Mouse (Mus musculus) gastrocnemius, postnatal 14 days (tissue): ENCODE data around the gene Tmem248. TPM values are rescaled to one million over a fixed set of nuclear protein-coding genes. Genes with fewer than 3 reads are reported as not detected.

Experiments used
- DNase-seq: peaks from one replicate; pipeline ENCODE4 v3.0.0; 2021; ENCODE audit warnings: mixed read lengths
- intact Hi-C: fragments of 180-260 bp; cut with DNase I; formaldehyde crosslinking; loops from one replicate; pipeline ENCODE4 v1.15.1; 2025; ENCODE audit warnings: low total_unique reads
- long read RNA-seq, 2 experiments: library from polyadenylated mRNA; stranded (forward); transcript quantifications; one replicate each; pipeline ENCODE4 v2.0.0; 2021
- total RNA-seq, 2 experiments: library from RNA; stranded (reverse); gene quantifications; 2 replicates each; pipeline ENCODE4 v1.2.3; 2021

Gene Tmem248
- total RNA-seq: 10 to 100 TPM; 28.6 to 29.6 TPM
- long read RNA-seq, experiment 1, transcript Tmem248-202 (7 exons, 3,570 nt): major isoform, 27 of 30 reads
- long read RNA-seq, experiment 1, partial matches to known transcripts: 0 of 30 reads
- long read RNA-seq, experiment 1, other reads (novel, unspliced or antisense): 3 of 30 reads
- long read RNA-seq, experiment 2, transcript Tmem248-202 (7 exons, 3,570 nt): major isoform, 44 of 50 reads
- long read RNA-seq, experiment 2, partial matches to known transcripts: 3 of 50 reads
- long read RNA-seq, experiment 2, other reads (novel, unspliced or antisense): 3 of 50 reads

DNA sequence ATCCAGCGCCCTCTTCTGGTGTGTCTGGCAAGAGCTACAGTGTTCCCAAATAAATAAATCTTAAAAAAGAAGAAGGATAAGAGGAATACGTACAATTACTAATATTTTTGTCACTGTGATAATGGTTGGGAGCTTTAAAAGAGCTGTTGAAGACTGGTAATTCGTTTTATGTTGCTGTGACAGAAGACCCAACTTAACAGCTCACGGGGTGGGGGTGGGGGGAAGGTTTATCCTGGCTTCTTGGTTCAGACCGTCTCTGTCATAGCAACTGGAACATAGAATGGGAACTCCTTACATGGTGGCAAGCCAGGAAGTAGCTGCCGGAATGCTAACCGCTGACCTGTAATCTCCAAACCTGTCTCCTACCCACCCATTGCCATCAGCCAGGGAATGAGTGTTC is at the start of gene Tmem248:
TSS of gene Tmem248 (plus strand) at position 301 of the 400 bp plus-strand sequence.
- intact Hi-C loops: no loop called here
- DNase-seq: no peak

DNA sequence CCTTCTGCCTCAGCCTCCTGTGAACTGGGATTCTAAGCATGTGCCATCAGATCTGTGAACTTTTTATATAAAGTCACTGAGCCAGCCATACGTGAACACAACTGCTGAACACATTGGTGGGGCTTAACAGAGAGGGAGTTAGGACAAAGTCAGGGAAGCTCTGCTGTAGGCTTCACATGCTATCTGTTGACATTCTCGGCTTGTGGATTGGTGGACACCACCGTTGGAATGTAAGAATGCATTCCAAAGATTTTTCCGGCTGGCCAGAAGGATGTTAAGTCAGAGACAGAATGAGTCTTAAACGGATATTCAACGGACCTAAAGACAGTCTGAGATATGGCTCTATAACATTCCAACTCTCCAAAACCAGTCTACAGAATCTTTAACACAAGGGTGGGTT is 47.8 kb upstream of the Tmem248 start:
- intact Hi-C loops: no loop called here
- DNase-seq: no peak

DNA sequence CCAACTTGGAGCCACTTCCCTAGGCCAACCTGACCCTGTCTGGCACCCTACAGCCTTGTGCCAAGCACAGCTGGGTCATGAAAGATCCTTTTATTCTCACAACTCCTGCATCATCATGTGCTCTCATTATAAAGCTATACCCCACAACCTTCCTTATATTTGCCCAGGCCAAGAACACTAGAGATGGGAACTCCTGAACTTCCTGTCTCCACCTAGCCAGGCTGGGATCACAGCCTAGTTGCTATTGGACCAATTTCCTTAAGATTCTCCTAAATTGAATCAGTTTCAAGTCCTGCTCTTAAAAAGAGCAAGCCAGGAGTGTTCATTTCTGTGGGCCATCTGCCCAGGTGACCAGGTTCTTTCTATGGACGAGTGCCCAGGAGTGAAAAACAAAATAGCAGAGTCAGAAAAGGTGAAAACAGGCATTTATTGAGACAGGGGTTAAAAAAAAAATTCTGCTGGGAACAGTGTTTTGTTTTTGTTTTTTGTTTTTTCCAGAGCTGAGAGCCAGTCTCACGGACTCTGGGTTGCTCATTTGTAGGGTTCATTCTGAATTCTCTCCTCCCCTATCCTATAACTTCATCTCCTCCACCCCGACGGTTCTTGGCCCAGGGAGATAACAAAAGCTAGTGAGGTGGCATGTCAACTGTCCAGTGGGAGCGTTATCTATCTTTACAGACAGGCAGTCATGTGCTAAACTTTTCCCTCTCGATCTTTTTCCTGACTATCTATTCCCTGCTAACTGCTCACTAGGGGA is 46.0 kb upstream of the Tmem248 start:
- DNase-seq: no peak
- intact Hi-C loops: no loop called here

DNA sequence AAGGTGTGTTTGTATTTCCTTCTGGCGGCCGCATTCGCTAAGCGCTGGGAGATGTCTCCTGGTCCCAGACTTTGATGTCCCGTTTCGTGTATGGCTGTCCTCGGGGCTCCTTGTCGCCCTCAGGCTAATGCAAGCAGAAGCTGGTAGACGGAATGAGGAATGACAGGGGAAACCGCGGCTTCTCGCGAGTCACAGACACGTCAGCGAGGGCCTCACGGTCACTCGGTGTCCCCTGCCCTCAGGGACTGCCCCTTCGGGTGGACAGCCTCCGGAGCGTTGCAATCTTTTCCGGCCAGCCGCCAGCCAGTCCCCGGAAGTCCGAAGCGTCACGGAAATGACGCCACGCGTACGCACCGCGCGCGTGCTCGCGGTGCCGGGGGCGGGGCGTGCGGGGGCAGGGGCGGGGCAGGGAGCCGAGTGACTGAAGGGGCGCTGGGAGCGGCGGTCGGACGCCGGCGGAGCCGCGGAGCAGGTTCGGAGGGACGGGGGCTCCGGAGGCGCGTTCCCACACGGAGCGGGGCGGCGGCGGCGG is 45.4 kb upstream of the Tmem248 start, which contains the start of gene Rabgef1:
TSS of gene Rabgef1 (plus strand) at position 376 of the 532 bp plus-strand sequence.
- DNase-seq: peak; percentile 95
- intact Hi-C loops: no loop called here

- DNase-seq: peak; percentile 62
- intact Hi-C loops: no loop called here
Measured at GRCm38 (mm10) chr5:130171956-130172601, 44.8 kb upstream of the Tmem248 start.

- intact Hi-C loops: no loop called here
- no peak for DNase-seq
Measured at GRCm38 (mm10) chr5:130173012-130173411, 43.9 kb upstream of the Tmem248 start.

DNA sequence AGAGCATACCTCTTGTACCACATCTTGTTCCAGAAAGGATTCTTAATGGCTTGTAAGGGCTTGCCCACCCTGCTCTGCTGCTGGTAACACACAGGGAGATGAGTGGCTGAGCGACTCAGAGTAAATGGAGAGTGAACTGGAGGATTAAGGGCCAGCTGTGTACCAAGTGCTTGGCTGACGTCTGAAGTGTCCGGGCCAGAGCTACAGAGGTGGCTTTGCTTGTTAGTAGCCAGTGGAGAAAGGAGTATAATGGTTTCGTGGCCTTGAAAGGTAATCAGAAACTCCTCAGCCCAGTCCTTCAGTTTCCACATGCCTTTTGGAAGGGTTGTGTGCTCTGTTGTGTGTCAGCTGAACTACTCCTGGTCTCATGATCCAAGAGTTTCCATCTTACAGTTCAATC is 39.0 kb upstream of the Tmem248 start:
- intact Hi-C loops: no loop called here
- no peak for DNase-seq

- intact Hi-C loops: no loop called here
- DNase-seq: no peak
Measured at GRCm38 (mm10) chr5:130180362-130180761, 36.5 kb upstream of the Tmem248 start.

GRCm38 (mm10) chr5:130181740-130182540 is 34.9 kb upstream of the Tmem248 start:
- intact Hi-C loops: no loop called here
- DNase-seq: no peak

DNA sequence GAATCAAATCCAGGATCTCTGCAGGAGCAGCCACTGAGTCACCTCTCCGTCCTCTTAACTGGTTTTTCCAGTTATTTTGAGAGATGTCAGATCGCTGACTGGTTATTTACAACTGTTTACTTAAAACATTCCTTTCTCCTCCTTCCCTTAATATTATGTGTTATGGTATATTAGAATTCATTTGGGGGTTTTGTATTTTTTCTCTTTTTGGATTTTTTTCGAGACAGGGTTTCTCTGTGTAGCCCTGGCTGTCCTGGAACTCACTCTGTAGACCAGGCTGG is 34.4 kb upstream of the Tmem248 start:
- intact Hi-C loops: no loop called here
- no peak for DNase-seq

- DNase-seq: no peak
- intact Hi-C loops: no loop called here
Measured at GRCm38 (mm10) chr5:130184193-130184856, 32.6 kb upstream of the Tmem248 start.

DNA sequence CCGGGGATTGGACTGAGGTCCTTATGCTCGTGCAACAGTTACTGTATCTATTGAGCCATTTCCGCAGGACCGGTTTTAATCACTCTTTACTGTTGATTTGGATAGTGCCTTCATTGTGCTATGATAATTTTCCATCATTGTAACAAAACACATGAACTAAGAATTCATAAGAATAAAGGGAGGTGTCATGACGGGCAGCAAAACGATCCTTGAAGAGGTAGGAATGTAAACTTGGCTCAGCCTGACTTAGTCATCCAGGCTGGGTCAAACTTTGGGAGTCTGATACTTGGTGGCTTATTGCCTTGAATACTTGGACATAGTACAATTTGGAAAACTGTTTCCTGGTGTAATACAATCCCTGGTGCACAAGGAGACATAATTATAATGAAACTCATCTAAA is 31.6 kb upstream of the Tmem248 start:
- no peak for DNase-seq
- intact Hi-C loops: no loop called here

DNA sequence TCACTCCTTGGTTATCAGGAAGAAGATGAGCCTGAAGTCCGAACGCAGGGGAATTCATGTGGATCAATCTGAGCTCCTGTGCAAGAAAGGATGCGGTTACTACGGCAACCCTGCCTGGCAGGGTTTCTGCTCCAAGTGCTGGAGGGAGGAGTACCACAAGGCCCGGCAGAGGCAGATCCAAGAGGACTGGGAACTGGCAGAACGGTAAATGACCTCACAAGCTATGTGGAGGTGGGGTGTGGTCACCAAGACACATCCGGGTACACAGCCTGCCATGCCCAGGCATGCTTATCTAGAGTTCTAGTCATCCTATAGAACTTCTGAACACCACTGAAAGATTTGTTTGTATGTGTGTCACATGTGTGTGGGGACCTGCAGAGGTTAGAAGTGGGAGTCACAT is 29.5 kb upstream of the Tmem248 start:
- intact Hi-C loops: no loop called here
- no peak for DNase-seq

DNA sequence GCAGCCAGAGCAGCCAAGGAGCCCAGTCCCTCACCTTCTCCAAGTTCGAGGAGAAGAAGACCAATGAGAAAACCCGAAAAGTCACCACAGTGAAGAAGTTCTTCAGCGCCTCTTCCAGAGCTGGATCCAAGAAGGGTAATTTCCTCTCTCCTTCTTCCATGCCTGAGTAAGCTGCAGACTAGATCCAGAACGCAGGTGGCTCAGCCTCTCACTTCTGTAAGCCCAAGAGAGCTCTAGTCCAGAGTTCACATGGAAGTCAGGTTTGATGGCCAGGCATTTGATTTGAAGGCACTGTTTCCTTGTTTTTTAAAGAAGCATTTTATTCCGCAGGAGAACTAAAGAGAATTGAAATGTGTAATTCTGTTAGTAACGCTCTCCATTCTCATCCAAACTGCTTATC is 26.0 kb upstream of the Tmem248 start:
- intact Hi-C loops: no loop called here

GRCm38 (mm10) chr5:130191865-130192264 is 25.0 kb upstream of the Tmem248 start:
- DNase-seq: no peak
- intact Hi-C loops: no loop called here

More for the DNA sequence above, 26.0 kb upstream of the Tmem248 start:
- DNase-seq: no peak

- DNase-seq: no peak
- intact Hi-C loops: no loop called here
Measured at GRCm38 (mm10) chr5:130192356-130192944, 24.4 kb upstream of the Tmem248 start.

DNA sequence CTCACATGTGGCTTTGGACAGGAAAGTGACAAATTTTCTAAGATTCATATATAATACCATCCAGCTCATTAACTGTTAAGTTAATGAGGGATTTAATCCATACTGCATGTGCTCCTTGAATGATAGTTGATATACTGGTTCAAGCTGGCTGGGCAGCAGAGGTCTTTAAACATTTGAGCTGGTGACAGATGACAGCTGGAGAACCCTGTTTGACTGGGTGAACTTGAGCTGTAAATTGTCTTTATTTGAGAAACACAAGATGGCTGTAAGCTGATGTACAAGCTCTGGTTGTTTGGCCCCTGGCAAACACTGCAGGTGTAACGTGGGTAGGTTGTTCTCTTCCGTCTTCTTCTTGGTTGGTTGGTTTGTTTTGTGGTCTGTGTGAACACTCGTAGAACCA is 23.1 kb upstream of the Tmem248 start:
- DNase-seq: no peak
- intact Hi-C loops: no loop called here

GRCm38 (mm10) chr5:130196307-130196706 is 20.6 kb upstream of the Tmem248 start:
- intact Hi-C loops: no loop called here
- no peak for DNase-seq

DNA sequence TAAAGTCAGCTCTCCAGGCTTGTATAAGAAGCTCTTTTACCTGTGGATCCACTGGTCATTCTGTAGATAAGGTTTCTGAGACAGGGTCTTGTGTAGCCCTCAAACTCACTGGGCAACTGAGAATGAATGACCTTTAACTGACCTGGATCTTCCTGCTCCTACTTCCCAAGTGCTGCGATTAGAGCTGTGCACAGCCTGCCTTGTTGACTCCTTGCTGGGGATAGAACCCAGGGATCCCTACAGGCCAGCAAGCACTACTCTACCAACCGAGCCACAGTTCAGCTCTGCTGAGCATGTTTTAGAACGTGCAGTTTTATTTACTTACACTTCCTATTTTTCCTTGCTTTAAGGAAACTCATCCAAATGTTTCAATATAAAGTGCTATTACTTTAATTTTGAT is 19.4 kb upstream of the Tmem248 start:
- no peak for DNase-seq

More for the DNA sequence above, 19.4 kb upstream of the Tmem248 start:
- intact Hi-C loops: no loop called here
